Mouse (Mus musculus) testis, adult 2 months (tissue): ENCODE data around the gene Arhgef2.

Source experiments
- CTCF ChIP-seq: fragments of 200-500 bp; IDR thresholded peaks from 2 replicates; pipeline ENCODE4 v1.5.1; 2012; ENCODE audit warnings: low read depth, mild to moderate bottlenecking, inconsistent platforms, low read length, moderate library complexity; ENCODE audit not compliant: control insufficient read depth, insufficient read depth, insufficient replicate concordance
- POLR2A ChIP-seq: fragments of 200-500 bp; IDR thresholded peaks from 2 replicates; pipeline ENCODE4 v1.6.1; 2012; ENCODE audit warnings: low read depth, mild to moderate bottlenecking, inconsistent platforms, low read length, moderate library complexity; ENCODE audit not compliant: control insufficient read depth

DNA sequence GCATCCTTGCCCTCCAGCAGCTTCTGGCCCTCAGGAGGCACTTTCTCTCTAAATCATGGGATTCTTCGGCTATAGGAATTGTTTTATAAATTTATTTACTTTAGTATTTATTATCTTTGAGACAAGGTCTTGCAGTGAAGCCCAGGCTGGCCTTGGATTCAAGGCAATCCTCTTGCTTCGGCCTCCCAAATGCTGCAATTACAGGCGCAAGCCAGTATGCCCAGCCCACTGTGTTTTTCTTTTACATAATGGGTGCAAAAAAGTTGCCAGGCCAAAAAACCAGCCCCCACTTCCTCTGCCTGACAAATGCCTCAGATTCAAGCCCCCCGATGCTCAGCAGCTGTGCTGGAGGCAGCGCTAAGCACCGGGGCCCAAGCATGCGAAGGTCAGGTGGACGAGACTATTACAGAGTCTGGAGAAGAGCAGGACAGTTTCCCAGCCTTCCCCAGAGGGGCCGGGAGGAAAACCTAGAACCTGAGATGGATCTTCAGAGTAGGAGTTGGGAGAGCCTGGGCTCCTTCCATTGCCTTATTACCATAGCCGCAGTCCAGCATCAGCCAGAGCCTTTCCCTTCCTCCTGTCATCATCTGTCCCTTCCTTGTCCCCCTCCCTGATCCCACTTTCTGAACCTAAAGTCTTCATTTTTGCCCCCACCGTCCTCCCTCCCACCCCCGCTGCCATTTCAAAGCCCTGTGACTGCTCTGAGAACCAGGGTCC is 42.8 kb downstream of the Arhgef2 start:
- no peak for TF ChIP-seq CTCF
- no peak for TF ChIP-seq POLR2A
